Mouse (Mus musculus) cerebellum, adult 2 months (tissue): ENCODE results near the gene Rpl36a-ps1.

Experiments
- CTCF ChIP-seq: fragments of 200-500 bp; IDR thresholded peaks from 2 replicates; pipeline ENCODE4 v1.5.1; 2011; ENCODE audit warnings: low read depth, mild to moderate bottlenecking, control low read depth, low read length, moderate library complexity, borderline replicate concordance; ENCODE audit not compliant: insufficient read depth
- POLR2A ChIP-seq: fragments of 200-500 bp; IDR thresholded peaks from 2 replicates; pipeline ENCODE4 v1.6.1; 2011; ENCODE audit warnings: low read length, control low read depth, borderline replicate concordance; ENCODE audit not compliant: insufficient read depth

DNA sequence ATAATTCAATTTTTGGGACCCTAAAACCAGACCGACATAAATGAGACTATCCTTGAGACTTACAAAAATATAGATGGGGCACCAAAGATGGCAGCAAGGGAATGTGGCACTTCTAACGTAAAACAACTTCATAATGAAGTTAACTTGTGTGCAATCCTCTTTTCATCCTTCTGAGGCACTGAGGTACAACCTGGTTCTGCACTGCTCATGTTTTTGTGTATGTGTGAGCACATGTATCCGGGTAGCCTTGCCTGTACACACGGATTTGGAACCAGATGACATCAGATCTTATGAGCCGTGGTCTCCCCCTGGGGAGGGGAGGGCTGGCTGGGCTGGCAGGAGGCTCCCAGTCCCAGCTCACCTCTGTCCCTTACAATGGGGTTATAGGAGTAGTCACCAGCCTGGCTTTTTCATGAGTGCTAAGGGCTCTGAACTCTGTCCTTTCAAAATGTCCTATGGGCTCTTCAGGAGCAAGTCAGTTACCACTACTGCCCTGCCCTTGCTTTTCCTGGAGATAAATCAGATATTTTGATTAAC is 37.3 kb upstream of the Rpl36a-ps1 start:
- TF ChIP-seq CTCF (no peak), POLR2A (no peak)
